Comparison of ENCODE assay signal across 22 mouse cellular contexts in the genomic region with DNA sequence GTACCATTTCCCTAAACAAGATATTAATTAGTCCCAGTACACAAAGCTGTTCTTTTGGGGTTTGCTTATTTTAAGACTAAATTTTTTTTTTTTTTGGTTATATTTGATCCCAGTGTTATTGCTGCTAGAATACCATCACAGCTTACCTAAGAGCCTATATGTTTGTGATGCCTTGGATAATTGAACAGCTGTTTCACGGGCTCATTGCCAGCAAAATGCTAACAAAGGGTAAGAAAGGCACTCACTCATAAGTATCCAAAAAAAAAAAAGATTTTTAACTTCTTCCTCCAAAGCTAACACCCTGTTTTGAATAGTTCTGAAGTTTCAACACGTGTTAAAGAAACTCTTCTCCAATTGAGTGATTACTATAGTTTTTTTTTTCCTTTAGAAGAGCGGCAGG. TPM values are rescaled to one million over a fixed set of nuclear protein-coding genes. Genes with fewer than 3 reads are reported as not detected.
DNase-seq lines count a peak whose midpoint lies in the region; ATAC-seq and TF ChIP-seq lines count a peak whose summit lies in the region.
"Had no signal": no experiment of that assay in that cellular context is flagged by ENCODE, and none has a peak within 500 bp of the region (broad histone marks: within the 10 kb centered on the region; RNA-seq: fewer than 3 reads in every experiment).

No protein-coding gene starts in this region.

- no peaks in the 10 kb centered on the region for H3K36me3 ChIP-seq in lung, embryonic 14.5 days (ENCODE audit: insufficient read depth)
- no peaks in the 10 kb centered on the region for H3K36me3 ChIP-seq in midbrain, embryonic 11.5 days (ENCODE audit: control insufficient read depth, insufficient read depth, low read length)
- no peaks in the 10 kb centered on the region for H3K36me3 ChIP-seq in midbrain, postnatal 0 days (ENCODE audit: insufficient read depth, low read length)
- no peaks in the 10 kb centered on the region for H3K36me3 ChIP-seq in embryonic facial prominence, embryonic 13.5 days
- no peaks in the 10 kb centered on the region for H3K36me3 ChIP-seq in limb, embryonic 13.5 days
- H3K36me3 ChIP-seq: forebrain, embryonic 12.5 days; heart, embryonic 15.5 days; hindbrain, embryonic 13.5 days had no signal

- H3K9ac ChIP-seq in lung, embryonic 14.5 days: no peak overlapping the region
- no peak overlapping the region for H3K9ac ChIP-seq in midbrain, embryonic 11.5 days (ENCODE audit: low read length)
- H3K9ac ChIP-seq in midbrain, postnatal 0 days (replicated peaks; ENCODE audit: low read length, poor library complexity, severe bottlenecking): no peak overlapping the region
- H3K9ac ChIP-seq in embryonic facial prominence, embryonic 13.5 days: no peak overlapping the region
- no peak overlapping the region for H3K9ac ChIP-seq in limb, embryonic 13.5 days
- H3K9ac ChIP-seq: forebrain, embryonic 12.5 days; heart, embryonic 15.5 days; hindbrain, embryonic 13.5 days had no signal

- WGBS in lung, embryonic 14.5 days: 17% methylated on average over 3 of the region's 3 CpGs
- WGBS in midbrain, embryonic 11.5 days: 61% methylated on average over 3 of the region's 3 CpGs
- 47% methylated on average over 3 of the region's 3 CpGs for WGBS in midbrain, postnatal 0 days
- 52% methylated on average over 3 of the region's 3 CpGs for WGBS in embryonic facial prominence, embryonic 13.5 days
- WGBS in limb, embryonic 13.5 days: 49% methylated on average over 3 of the region's 3 CpGs

- no peak for ATAC-seq in lung, embryonic 14.5 days (ENCODE audit: insufficient read depth)
- ATAC-seq in midbrain, embryonic 11.5 days (ENCODE audit: low FRiP score): no peak
- no peak for ATAC-seq in midbrain, postnatal 0 days (ENCODE audit: low FRiP score)
- no peak for ATAC-seq in embryonic facial prominence, embryonic 13.5 days (ENCODE audit: insufficient number of reproducible peaks, insufficient read depth, low FRiP score, low TSS enrichment, low read depth)
- ATAC-seq in limb, embryonic 13.5 days (ENCODE audit: low FRiP score, low read depth): no peak
- ATAC-seq: forebrain, embryonic 16.5 days had no signal

- TF ChIP-seq CTCF in lung, embryonic 14.5 days (IDR thresholded peaks at IDR 0.05; ENCODE audit: low read depth): no peak
- no peak for TF ChIP-seq CTCF in midbrain, postnatal 0 days (IDR thresholded peaks at IDR 0.05)

- H3K4me3 ChIP-seq in lung, embryonic 14.5 days (ENCODE audit: low read depth, low read length): no peak overlapping the region
- H3K4me3 ChIP-seq in midbrain, embryonic 11.5 days (ENCODE audit: low read depth, low read length): no peak overlapping the region
- H3K4me3 ChIP-seq in midbrain, postnatal 0 days (ENCODE audit: low read depth, low read length): no peak overlapping the region
- no peak overlapping the region for H3K4me3 ChIP-seq in embryonic facial prominence, embryonic 13.5 days
- H3K4me3 ChIP-seq in limb, embryonic 13.5 days: no peak overlapping the region
- H3K4me3 ChIP-seq: forebrain, embryonic 12.5 days; heart, embryonic 15.5 days; hindbrain, embryonic 13.5 days had no signal

- peak overlapping the region; percentile 33 for H3K4me2 ChIP-seq in lung, embryonic 14.5 days
- no peak overlapping the region for H3K4me2 ChIP-seq in midbrain, embryonic 11.5 days
- no peak overlapping the region for H3K4me2 ChIP-seq in midbrain, postnatal 0 days (ENCODE audit: low read depth, low read length, poor library complexity, severe bottlenecking)
- peak overlapping the region; percentile 84 for H3K4me2 ChIP-seq in embryonic facial prominence, embryonic 13.5 days
- peak overlapping the region; percentile 41 for H3K4me2 ChIP-seq in limb, embryonic 13.5 days (replicated peaks)
- H3K4me2 ChIP-seq: forebrain, embryonic 12.5 days; heart, embryonic 11.5 days; heart, embryonic 15.5 days; hindbrain, embryonic 13.5 days had no signal

- H3K9me3 ChIP-seq in lung, embryonic 14.5 days (ENCODE audit: low read depth, low read length): no peaks in the 10 kb centered on the region
- no peaks in the 10 kb centered on the region for H3K9me3 ChIP-seq in midbrain, embryonic 11.5 days (ENCODE audit: control insufficient read depth, low read length)
- no peaks in the 10 kb centered on the region for H3K9me3 ChIP-seq in midbrain, postnatal 0 days (ENCODE audit: low read length)
- no peaks in the 10 kb centered on the region for H3K9me3 ChIP-seq in embryonic facial prominence, embryonic 13.5 days
- no peaks in the 10 kb centered on the region for H3K9me3 ChIP-seq in limb, embryonic 13.5 days
- H3K9me3 ChIP-seq: forebrain, embryonic 12.5 days; heart, embryonic 15.5 days; hindbrain, embryonic 13.5 days had no signal

- H3K27me3 ChIP-seq in lung, embryonic 14.5 days (ENCODE audit: insufficient read depth, low read length): 0 out of 2 replicates have a peak, but pooled peaks cover under 1% of the 10 kb centered on the region
- H3K27me3 ChIP-seq in midbrain, embryonic 11.5 days (ENCODE audit: control insufficient read depth, insufficient read depth, low read length): peaks cover 13% of the 10 kb centered on the region
- no peaks in the 10 kb centered on the region; the same call in 1 of the 2 replicates for H3K27me3 ChIP-seq in midbrain, postnatal 0 days (ENCODE audit: insufficient read depth, low read length)
- H3K27me3 ChIP-seq in embryonic facial prominence, embryonic 13.5 days: 0 out of 2 replicates have a peak, but pooled peaks cover 2% of the 10 kb centered on the region
- H3K27me3 ChIP-seq in limb, embryonic 13.5 days: 0 out of 2 replicates have a peak, but pooled peaks cover 4% of the 10 kb centered on the region

- H3K27ac ChIP-seq in lung, embryonic 14.5 days (ENCODE audit: low read depth): no peak overlapping the region
- H3K27ac ChIP-seq in midbrain, embryonic 11.5 days (ENCODE audit: low read depth, low read length): no peak overlapping the region
- no peak overlapping the region for H3K27ac ChIP-seq in midbrain, postnatal 0 days (ENCODE audit: low read depth, low read length)
- no peak overlapping the region for H3K27ac ChIP-seq in embryonic facial prominence, embryonic 13.5 days
- H3K27ac ChIP-seq in limb, embryonic 13.5 days: no peak overlapping the region
- H3K27ac ChIP-seq: forebrain, embryonic 12.5 days; heart, embryonic 15.5 days; hindbrain, embryonic 13.5 days had no signal

- DNase-seq in lung, embryonic 14.5 days: peak; percentile 65
- no peak for DNase-seq in lung, postnatal 25 days (ENCODE audit: low spot score)
- peak; percentile 64 for DNase-seq in midbrain, embryonic 11.5 days (ENCODE audit: low spot score, missing footprints)
- DNase-seq in midbrain, postnatal 0 days (ENCODE audit: low spot score): no peak
- DNase-seq in thymus, postnatal 25 days: no peak
- no peak for DNase-seq in layer of hippocampus, adult 9-10 months (ENCODE audit: low spot score)
- DNase-seq: adrenal gland, adult 8-10 months; adrenal gland, postnatal 36 days; cerebellum, adult 11 months; cerebellum, adult 8-10 months; cerebellum, postnatal 14 days; gastrocnemius, postnatal 10 days; heart, adult 18-20 months; heart, postnatal 14 days had no signal

- H3K4me1 ChIP-seq in lung, embryonic 14.5 days (ENCODE audit: insufficient read depth): no peaks in the 10 kb centered on the region
- H3K4me1 ChIP-seq in midbrain, embryonic 11.5 days (ENCODE audit: control insufficient read depth, insufficient read depth, low read length): peaks cover 15% of the 10 kb centered on the region
- H3K4me1 ChIP-seq in midbrain, postnatal 0 days (ENCODE audit: insufficient read depth, low read length): peaks cover 6% of the 10 kb centered on the region
- H3K4me1 ChIP-seq in embryonic facial prominence, embryonic 13.5 days: peaks cover 7% of the 10 kb centered on the region; the same call in 1 of the 2 replicates
- H3K4me1 ChIP-seq in limb, embryonic 13.5 days: peaks cover 16% of the 10 kb centered on the region; the same call in 1 of the 2 replicates

RNA-seq across cellular contexts. Expression of gene Fgf10, which starts 48.8 kb away (rescaled TPM):
- polyA plus RNA-seq in lung, embryonic 14.5 days (2014; fragmentation: Nextera tagmentation; extraction: Ambion mirVana): 16.8 and 19.6 TPM in 2 replicates
- polyA plus RNA-seq in midbrain, embryonic 11.5 days (2014; fragmentation: Nextera tagmentation; extraction: Ambion mirVana): 0.54 and 0.55 TPM in 2 replicates
- 0.60 and 1.2 TPM in 2 replicates for total RNA-seq in midbrain, postnatal 0 days (2014; rRNA removed)
- 2.1 and 2.2 TPM in 2 replicates for polyA plus RNA-seq in midbrain, postnatal 0 days (2015; fragmentation: Nextera tagmentation; extraction: Ambion mirVana)
- 9.7 and 10.5 TPM in 2 replicates for polyA plus RNA-seq in embryonic facial prominence, embryonic 13.5 days (2015; fragmentation: Nextera tagmentation; extraction: Ambion mirVana)
- 8.9 and 10.0 TPM in 2 replicates for polyA plus RNA-seq in limb, embryonic 13.5 days (2015; fragmentation: Nextera tagmentation; extraction: Ambion mirVana)
- total RNA-seq: hematopoietic stem cell, adult 5-6 weeks had no signal

Comparison
In these comparisons a context has a peak if more than half of its experiments do, and no peak if none do; other contexts are left out.
1. DNase-seq: peak in lung, embryonic 14.5 days (single experiment) and midbrain, embryonic 11.5 days (single experiment); none in lung, postnatal 25 days (single experiment), midbrain, postnatal 0 days (single experiment), thymus, postnatal 25 days (single experiment) and layer of hippocampus, adult 9-10 months (single experiment).
2. H3K4me2 ChIP-seq: peak in lung, embryonic 14.5 days (single experiment), embryonic facial prominence, embryonic 13.5 days (single experiment) and limb, embryonic 13.5 days (single experiment); none in midbrain, embryonic 11.5 days (single experiment) and midbrain, postnatal 0 days (single experiment).